Mouse (Mus musculus) C2C12 (cell line): ENCODE results near the gene Slco4a1.

Experiments used
- CEBPB ChIP-seq: IDR thresholded peaks from one replicate; pipeline ENCODE4 v1.6.1; 2011; ENCODE audit warnings: low read depth, mild to moderate bottlenecking, control low read depth, moderate library complexity
- CTCF ChIP-seq: IDR thresholded peaks from one replicate; pipeline ENCODE4 v1.5.1; 2011; ENCODE audit not compliant: control insufficient read depth, insufficient read depth, insufficient read length
- FOSL1 ChIP-seq: IDR thresholded peaks from one replicate; pipeline ENCODE4 v1.8.0; 2011; ENCODE audit warnings: mild to moderate bottlenecking, low read length; ENCODE audit not compliant: poor library complexity, insufficient read depth, severe bottlenecking
- MAX ChIP-seq: IDR thresholded peaks from one replicate; pipeline ENCODE4 v1.6.1; 2011; ENCODE audit warnings: mild to moderate bottlenecking, control low read depth
- MYOD1 ChIP-seq: IDR thresholded peaks from one replicate; pipeline ENCODE4 v1.6.1; 2011; ENCODE audit warnings: low read depth; ENCODE audit not compliant: control insufficient read depth, insufficient read length
- MYOG ChIP-seq: IDR thresholded peaks from one replicate; pipeline ENCODE4 v1.6.1; 2011; ENCODE audit not compliant: control insufficient read depth, insufficient read length; ENCODE audit errors: extremely low read depth
- USF1 ChIP-seq: IDR thresholded peaks from one replicate; pipeline ENCODE4 v1.6.1; 2011; ENCODE audit warnings: low read depth, mild to moderate bottlenecking, control low read depth, moderate library complexity

DNA sequence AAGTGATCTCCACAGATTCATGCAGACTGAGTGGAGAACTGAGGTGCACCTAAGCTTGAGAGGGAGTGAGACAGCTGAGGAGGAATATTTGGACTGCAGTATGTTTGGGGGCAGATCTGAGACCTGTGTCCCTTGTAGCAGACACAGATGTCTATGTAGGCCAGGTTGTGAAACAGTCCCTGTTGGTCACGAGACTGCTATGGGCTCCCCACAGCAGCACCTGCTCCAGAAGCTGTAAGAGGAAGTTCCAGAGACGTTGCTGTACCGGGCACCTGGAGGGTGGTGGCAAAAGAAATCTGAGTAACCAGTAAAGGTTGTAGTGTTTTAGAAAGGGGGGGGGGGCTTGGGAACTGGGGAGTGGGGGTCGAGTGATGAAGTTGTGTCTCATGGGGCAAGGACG, 7.0 kb upstream of the Slco4a1 start:
- no peak for TF ChIP-seq USF1
- no peak for TF ChIP-seq CTCF
- no peak for TF ChIP-seq MAX
- TF ChIP-seq MYOD1 = no peak
- TF ChIP-seq MYOG = no peak
- no peak for TF ChIP-seq CEBPB
- no peak for TF ChIP-seq FOSL1
